Mouse (Mus musculus) neutrophil, adult 5-6 weeks (primary cell): ENCODE data around the gene Hoxc5. TPM values are rescaled to one million over a fixed set of nuclear protein-coding genes. Genes with fewer than 3 reads are reported as not detected.

Source experiments
- ATAC-seq: fragments of 151-379, 151-347 bp; 2 replicates; pipeline ENCODE4 v1.8.0; 2017; ENCODE audit warnings: mild to moderate bottlenecking, moderate TSS enrichment; ENCODE audit not compliant: insufficient number of reproducible peaks, poor library complexity, low FRiP score, severe bottlenecking; ENCODE audit errors: extremely low read depth
- total RNA-seq: library from RNA; stranded (forward); fragments of 200-1000 nt; gene quantifications from 2 replicates; pipeline ENCODE4 v1.2.3, GENCODE M21; 2017

Hoxc5 gene
- total RNA-seq, 1 experiment from 2014 or later: not detected

GRCm38 (mm10) chr15:103021544-103021943, 54.3 kb downstream of the Hoxc5 start:
- no peak for ATAC-seq

DNA sequence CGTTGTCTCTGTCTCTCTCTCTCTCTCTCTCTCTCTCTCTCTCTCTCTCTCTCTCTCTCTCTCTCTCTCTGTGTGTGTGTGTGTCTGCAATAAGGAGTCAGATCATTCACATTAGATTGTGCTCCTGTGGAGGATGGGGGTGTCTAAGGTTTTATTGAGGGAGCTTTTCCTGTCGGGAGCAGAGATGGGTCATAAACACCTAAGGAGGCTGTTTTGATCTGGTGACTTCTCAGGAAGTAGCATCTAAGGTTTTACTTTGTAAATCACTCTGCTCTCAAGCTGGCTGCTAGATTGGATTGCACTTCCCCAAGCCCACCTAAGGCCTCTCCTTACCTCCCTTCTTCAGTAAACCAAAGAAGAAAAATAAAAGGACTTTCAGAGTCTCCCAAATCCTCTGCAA, 56.9 kb downstream of the Hoxc5 start:
- no peak for ATAC-seq

GRCm38 (mm10) chr15:103027266-103028235, 60.3 kb downstream of the Hoxc5 start:
- no peak for ATAC-seq

GRCm38 (mm10) chr15:103028916-103029512, 61.8 kb downstream of the Hoxc5 start:
- ATAC-seq: no peak

DNA sequence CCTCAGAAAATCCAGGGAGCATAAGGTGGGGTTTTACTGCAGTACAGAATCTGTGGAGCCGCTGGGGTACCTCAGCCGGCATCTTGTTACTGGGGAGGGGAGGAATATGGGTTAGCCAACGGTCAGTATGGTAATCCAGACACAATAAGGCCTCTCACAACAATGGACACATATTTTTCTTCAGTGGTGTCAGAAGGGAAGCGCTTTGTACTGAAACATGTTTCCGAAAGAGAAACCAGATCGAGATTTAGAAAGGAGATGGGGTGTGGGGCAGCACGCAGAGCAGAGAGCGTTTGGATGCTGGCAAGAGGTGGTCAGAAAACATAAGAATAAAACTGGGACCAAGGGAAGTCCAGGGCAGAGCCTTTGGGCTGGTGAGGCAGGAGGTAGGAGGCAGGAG, 62.9 kb downstream of the Hoxc5 start:
- no peak for ATAC-seq

GRCm38 (mm10) chr15:103032167-103032566, 64.9 kb downstream of the Hoxc5 start:
- ATAC-seq: no peak

DNA sequence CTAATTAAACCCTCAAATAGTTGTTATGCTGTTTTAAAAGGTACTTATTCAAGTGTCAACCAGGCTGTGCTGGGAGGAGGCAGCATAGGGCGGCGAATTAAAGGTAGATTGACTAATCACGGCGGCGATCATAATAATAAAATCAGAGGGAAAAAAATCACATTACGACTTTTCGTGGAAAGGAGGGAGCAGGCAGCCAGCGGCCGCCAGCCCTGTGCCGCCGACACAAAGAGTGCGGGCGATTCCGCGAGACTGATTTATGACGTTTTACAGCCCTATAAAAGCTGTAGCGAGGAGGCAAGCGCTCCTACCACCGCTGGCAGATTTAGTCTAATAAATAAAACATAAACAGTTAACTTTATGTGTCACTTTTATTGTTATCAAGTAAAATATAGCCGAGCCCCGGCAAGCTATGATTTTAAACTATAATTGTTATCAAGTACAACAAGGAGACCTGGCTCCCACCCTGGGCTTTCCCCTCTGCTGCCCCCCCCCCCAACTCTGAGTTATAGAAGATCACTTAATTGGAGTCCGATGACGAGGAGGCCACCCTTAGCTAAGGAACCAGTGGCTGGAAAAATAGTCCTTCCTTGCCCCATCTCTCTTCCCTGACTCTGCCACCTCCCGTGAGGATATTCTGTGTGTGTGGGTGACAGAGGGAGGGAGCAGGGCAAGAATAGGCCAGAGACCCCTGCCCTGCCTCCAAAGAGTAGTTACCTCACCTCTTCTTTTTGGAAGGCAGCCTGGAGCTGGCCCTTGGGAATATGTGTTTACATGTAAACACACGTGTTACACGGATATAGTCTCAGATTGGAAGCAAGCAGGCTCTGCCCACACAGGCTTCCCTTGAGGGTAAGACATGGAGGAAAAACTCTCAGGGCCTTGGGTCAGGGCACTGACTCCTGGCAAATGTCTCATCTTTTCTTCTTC, 65.7 kb downstream of the Hoxc5 start:
- ATAC-seq: no peak

- 0 out of 2 replicates have a peak, but pooled peaks have one; percentile 9 for ATAC-seq
Measured at GRCm38 (mm10) chr15:103034043-103034806, 67.0 kb downstream of the Hoxc5 start.

DNA sequence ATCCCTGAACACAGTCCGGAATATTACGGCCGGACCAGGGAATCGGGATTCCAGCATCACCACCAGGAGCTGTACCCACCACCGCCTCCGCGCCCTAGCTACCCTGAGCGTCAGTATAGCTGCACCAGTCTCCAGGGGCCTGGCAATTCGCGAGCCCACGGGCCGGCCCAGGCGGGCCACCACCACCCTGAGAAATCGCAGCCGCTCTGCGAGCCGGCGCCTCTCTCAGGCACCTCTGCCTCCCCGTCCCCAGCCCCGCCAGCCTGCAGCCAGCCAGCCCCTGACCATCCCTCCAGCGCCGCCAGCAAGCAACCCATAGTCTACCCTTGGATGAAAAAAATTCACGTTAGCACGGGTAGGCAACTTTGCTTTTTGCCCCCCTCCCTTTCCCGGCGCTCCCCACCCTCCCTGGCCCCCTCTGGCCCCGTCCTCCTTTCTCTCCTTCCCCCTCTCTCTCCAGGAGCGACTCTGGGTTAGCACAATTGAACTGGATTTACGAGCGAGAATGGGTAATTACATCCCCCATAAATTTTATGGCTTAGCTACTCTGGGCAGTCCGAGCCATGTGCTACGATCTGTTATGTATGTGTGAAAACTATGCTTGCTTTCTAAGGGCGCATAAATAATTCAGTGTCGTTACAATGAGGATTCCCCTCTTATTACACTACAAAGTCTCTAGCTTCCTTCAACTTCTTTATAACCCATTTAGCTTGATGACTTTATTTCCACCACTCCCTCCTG, 67.7 kb downstream of the Hoxc5 start:
- ATAC-seq: no peak

DNA sequence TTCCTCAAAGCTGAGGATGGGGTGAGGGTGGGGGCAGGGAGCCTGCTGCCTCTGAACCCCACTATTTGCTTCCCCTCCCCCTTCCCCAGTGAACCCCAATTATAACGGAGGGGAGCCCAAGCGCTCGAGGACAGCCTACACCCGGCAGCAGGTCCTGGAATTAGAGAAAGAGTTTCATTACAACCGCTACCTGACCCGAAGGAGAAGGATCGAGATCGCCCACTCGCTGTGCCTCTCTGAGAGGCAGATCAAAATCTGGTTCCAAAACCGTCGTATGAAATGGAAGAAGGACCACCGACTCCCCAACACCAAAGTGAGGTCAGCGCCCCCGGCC, 68.3 kb downstream of the Hoxc5 start:
- ATAC-seq: no peak

DNA sequence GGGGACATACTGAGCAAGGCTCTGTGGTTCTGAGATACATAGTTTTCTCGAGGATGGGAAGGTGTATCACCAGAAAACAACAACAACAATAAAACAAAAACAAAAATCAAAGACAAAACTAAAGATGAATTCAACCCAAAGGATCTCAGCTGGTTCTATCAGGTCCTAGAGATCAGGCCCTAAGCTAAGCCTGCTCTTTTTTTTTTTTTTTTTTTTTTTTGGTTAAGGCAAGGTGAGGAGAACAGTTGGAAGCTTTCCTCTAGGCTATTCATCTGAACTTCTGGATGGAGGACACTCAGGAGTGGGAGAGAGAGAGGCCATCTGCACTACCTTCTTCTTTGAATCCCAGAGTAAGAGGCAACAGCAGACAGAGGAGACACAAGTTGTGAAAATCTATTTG, 70.3 kb downstream of the Hoxc5 start:
- no peak for ATAC-seq

DNA sequence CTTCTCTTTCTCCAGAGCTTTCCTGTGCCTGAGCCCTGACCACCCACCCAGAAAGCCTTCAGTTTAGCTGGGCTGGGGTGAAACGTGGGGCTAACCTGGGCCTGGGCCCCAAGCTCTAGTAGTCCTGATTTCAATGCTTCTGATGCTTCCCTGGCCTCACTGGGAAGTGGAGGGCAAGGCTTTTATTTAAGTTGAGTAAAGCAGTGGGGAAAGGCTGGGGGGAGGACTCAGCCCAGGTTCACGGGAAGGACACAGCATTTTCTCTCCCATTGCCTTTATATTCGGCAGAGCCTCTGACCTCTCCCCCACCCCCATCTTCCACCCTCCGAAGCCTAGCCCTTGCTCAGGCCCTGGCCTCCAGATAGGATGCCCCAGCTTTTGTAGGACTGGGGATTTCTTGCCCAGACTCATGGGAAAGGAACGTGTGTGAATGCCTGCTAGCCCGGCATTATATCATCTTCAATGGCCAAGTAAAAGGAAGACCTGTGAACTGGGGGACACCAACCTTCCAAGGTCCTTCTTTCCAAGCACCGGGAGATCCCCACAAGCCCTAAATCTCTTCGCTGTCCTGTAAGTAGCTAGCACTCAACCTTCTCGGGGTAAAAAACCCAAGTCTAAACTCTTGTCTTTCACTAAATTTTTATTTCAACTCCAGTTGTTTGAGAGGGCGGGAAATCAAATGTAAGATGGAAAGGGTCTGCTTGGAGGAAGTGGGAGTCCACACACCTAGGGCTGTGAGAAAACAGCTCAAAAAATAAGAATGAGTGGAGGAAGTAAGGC, 71.6 kb downstream of the Hoxc5 start:
- no peak for ATAC-seq

- no peak for ATAC-seq
Measured at GRCm38 (mm10) chr15:103039609-103040008, 72.4 kb downstream of the Hoxc5 start.

DNA sequence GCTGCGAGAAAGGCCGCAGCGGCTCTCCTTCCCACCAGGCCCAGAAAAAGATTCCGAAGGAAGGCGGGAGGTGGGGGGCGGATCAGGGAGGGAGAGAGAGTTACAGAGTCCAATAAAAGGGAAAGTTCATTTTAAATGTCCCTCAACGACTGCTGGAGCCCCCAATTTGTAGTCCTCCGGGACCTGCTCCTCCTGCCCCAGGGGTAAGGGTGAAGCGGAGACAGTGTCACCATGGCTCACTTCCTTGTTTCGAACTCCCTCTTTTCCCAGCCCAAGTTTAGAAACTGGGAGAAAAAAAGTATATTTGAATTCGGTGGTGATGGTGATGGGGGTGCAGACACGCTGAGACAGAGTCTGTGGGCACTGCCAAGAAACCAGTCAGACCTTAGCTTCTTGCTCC, 73.4 kb downstream of the Hoxc5 start:
- ATAC-seq: no peak

- no peak for ATAC-seq
Measured at GRCm38 (mm10) chr15:103041613-103042012, 74.4 kb downstream of the Hoxc5 start.

DNA sequence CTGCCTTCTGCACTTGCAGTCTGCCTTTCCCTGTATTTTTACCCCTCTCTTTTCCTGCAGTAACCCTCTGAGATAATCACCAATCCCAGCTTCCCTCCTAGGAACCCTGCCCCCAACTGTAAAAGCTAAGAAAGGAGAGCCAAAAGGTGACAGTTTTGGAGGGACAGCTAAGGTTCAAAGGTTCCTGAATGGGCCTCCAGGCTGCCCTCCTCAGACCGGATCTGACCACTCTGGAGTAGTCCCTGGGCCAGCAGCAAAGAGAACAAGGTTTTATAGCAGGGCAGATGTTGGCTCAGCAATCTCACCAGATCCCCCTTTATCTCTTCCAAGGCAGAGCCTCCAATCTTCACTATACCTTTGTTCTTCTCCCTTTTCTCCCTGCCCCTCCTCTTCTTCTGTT, 75.0 kb downstream of the Hoxc5 start:
- no peak for ATAC-seq

- no peak for ATAC-seq
Measured at GRCm38 (mm10) chr15:103051670-103052069, 84.4 kb downstream of the Hoxc5 start.
